Mouse (Mus musculus) inflammation-experienced regulatory T-cells (primary cell): Measurements from ENCODE around the gene Ltk. TPM values are rescaled to one million over a fixed set of nuclear protein-coding genes. Genes with fewer than 3 reads are reported as not detected.

Source experiments
- polyA plus RNA-seq, 2 experiments: library from polyadenylated mRNA; unstranded; fragments of 100-300 nt; shearing (Covaris generic); gene quantifications; one replicate each; pipeline ENCODE4 v1.2.1; 2017

Gene Ltk
- 1 to 10 TPM in 1 of 2 experiments, under 1 TPM in 1; 0.58 to 1.4 TPM for polyA plus RNA-seq

GRCm38 (mm10) chr2:119760251-119760650 lies at the start of gene Ltk:
Gene Ltk, minus strand, starts transcription at chr2:119760431.

GRCm38 (mm10) chr2:119797279-119797783 lies 37.1 kb upstream of the Ltk start, which contains the start of gene Tyro3:
Gene Tyro3, plus strand, starts transcription at chr2:119797733.

GRCm38 (mm10) chr2:119787206-119787883 lies 27.1 kb upstream of the Ltk start, which contains the start of gene Rpap1:
Gene Rpap1, minus strand, starts transcription at chr2:119787537.

GRCm38 (mm10) chr2:119741581-119742411 lies 18.4 kb downstream of the Ltk start, which contains the start of gene Itpka:
Gene Itpka, plus strand, starts transcription at chr2:119742337.

Other genes with a start within 250 kb of the Ltk start
- gene Exd1, start 212.8 kb downstream of the Ltk start, polyA plus RNA-seq = 1 to 10 TPM in 1 of 2 experiments, under 1 TPM in 1; 0.02 to 1.3 TPM
- gene Chp1, start 212.7 kb downstream of the Ltk start, polyA plus RNA-seq = 10 to 100 TPM; 58.3 to 82.7 TPM
- 1 to 10 TPM in 1 of 2 experiments, not detected in 1; 1.9 TPM for gene Nusap1, start 142.1 kb downstream of the Ltk start, polyA plus RNA-seq
- 1 to 10 TPM; 2.0 to 2.6 TPM for gene Oip5, start 142.0 kb downstream of the Ltk start, polyA plus RNA-seq
- 10 to 100 TPM; 29.0 to 30.9 TPM for gene Ndufaf1, start 97.6 kb downstream of the Ltk start, polyA plus RNA-seq
- gene Rtf1, start 85.4 kb downstream of the Ltk start, polyA plus RNA-seq = 10 to 100 TPM; 56.4 to 67.5 TPM
- gene Itpka, start 18.1 kb downstream of the Ltk start, polyA plus RNA-seq = under 1 TPM; 0.16 to 0.84 TPM
- gene Rpap1, start 27.1 kb upstream of the Ltk start, polyA plus RNA-seq = 10 to 100 TPM; 26.4 to 34.6 TPM
- gene Tyro3, start 37.3 kb upstream of the Ltk start, polyA plus RNA-seq = 1 to 10 TPM; 6.3 to 6.8 TPM
- gene Mga, start 136.8 kb upstream of the Ltk start, polyA plus RNA-seq = 10 to 100 TPM; 35.6 to 44.5 TPM
- 1 to 10 TPM; 5.3 to 6.0 TPM for gene Mapkbp1, start 212.3 kb upstream of the Ltk start, polyA plus RNA-seq